Mouse (Mus musculus): ENCODE measurements around the gene Tnrc6b. TPM values are rescaled to one million over a fixed set of nuclear protein-coding genes. Genes with fewer than 3 reads are reported as not detected.

Gene Tnrc6b
- total RNA-seq, 1 experiment from 2014 or later: 55.7 TPM

GRCm38 (mm10) chr15:80785699-80786098 is 74.6 kb downstream of the Tnrc6b start:
- DNase-seq: no peak

DNA sequence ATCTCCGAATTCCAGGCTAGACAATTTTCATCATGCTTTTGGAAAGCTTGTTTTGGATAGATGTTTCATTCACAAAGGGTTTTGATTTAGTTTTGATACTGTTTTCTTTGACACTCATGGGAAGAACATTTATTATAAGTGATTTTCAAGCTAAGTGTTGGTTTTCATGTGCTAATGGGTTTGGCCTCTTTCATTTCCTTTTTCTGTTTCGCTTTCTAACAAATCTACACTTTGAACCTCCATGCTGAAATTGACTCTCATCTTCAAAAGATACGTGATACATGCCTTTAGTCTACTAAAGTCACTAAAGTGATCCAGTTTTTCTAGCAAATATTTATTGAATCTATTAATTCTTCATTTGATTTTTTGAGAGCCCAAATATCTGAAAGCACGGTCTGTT is 76.6 kb downstream of the Tnrc6b start:
- DNase-seq: no peak

DNA sequence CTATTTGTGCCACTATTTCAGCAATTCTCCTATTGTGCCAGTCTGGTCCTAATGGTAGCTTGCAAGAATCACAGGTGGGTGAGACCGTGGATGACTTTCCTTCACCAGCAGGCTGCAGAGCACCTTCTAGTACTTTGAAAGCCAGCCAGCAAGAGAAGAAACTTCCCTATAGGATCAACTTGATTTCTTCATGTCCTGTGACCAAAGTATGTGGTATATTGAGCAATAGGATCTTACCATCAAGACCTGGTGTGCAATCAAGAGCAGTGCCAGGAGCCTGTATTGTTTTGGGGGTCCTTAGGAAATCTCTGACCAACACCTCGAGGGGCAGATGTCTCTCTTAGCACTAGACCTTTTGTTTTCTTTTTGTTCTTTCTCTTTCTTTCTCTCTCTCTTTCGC is 81.4 kb downstream of the Tnrc6b start:
- no peak for DNase-seq

- DNase-seq: no peak
These were observed 84.0 kb downstream of the Tnrc6b start for GRCm38 (mm10) chr15:80795076-80795475.

GRCm38 (mm10) chr15:80797757-80798156 is 86.6 kb downstream of the Tnrc6b start:
- peak; percentile 51 for DNase-seq

DNA sequence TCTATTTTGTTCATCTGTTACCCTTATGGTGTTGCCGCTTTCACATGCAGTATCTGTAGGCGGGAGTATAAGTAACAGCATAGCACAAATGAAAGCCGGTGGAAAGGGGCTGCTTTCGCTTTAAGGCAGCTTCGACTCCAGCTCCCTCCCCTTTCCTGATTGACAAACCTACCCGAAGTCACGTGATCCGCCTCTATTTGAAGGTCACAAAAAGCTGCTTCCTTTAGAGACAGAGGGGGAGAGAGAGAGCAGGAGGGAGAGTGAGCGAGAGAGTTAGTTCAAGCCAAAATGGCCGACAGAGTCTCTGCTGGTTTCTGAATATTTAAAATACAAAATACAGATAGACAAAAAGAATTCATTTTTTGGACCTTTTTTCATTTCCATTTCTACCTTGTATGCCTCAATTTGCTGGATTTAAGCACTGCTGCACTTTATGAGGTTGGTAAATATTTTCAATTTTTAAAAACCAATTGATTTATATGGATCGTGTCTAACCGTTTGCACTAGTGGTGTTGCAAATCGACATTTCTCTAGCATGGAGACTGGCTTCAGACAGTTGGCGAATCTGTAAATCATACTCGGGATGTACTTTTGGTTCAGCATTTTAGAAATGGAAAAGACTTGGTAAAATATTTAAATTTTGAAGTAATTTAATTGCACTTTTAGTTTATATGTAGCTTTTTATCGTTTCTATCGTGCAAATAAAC is 87.4 kb downstream of the Tnrc6b start:
- DNase-seq: peak; percentile 93

- DNase-seq: peak; percentile 52
These were observed 88.0 kb downstream of the Tnrc6b start for GRCm38 (mm10) chr15:80799074-80799633.

GRCm38 (mm10) chr15:80799634-80800137 is 88.6 kb downstream of the Tnrc6b start:
- DNase-seq: peak; percentile 70

GRCm38 (mm10) chr15:80800201-80800600 is 89.1 kb downstream of the Tnrc6b start:
- DNase-seq: no peak

GRCm38 (mm10) chr15:80800765-80801164 is 89.7 kb downstream of the Tnrc6b start:
- DNase-seq: no peak

DNA sequence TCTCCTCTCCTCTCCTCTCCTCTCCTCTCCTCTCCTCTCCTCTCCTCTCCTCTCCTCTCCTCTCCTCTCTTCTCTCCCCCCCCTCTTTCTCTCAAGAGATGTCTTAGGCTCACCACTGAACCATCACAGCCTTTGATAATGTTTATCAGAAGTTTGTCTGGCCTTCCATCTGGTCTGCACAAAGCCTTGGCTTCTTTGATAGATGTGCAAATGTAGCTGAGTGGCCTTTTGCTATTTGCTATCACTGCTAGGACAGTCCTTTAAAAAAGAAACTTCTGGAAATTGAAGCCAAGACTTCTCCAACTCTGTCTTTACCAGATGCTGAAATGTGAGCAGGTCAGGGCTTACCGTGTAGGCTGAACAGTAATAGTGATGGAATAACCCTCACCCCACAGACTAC is 90.5 kb downstream of the Tnrc6b start:
- no peak for DNase-seq

DNA sequence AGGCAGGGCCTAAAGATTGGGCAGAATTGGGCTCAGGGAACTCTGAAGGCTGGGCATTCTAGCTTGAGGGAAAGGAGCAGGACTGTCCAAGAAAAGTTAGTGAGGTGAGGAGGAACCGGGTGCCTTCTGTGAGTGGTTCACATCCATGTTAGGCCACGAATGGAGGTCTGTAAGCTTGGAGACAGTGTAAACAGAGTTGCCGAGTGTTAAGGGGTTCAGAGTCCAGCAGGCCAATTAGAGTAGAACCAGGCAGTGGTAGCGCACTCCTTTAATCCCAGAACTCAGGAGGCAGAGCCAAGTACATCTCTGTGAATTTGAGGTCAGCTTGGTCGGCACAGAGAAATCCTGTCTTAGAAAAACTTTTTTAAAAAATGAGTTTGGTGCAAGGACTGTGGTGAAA is 96.0 kb downstream of the Tnrc6b start:
- no peak for DNase-seq

DNA sequence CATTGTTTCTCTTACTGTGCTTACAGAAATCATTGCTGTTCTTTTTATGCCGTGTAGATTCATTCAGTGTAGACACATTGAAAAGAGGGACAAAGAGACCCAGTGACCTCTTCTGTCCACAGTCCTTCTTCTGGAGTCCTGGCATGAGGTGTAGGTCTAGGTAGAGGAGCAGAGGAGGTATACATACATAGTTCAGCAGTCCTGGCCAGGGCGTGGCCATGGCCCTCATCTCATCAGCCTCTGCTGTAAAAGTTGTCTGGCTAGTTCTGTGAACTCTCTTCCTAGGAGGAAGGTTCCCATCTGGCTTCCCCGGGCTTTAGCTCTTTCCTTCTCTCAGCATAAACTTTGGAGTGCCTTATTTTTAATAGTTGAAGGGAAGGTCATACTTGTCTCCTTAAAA is 99.1 kb downstream of the Tnrc6b start:
- no peak for DNase-seq

- no peak for DNase-seq
These were observed 101.7 kb downstream of the Tnrc6b start for GRCm38 (mm10) chr15:80812840-80813239.

- no peak for DNase-seq
These were observed 103.7 kb downstream of the Tnrc6b start for GRCm38 (mm10) chr15:80814792-80815191.

DNA sequence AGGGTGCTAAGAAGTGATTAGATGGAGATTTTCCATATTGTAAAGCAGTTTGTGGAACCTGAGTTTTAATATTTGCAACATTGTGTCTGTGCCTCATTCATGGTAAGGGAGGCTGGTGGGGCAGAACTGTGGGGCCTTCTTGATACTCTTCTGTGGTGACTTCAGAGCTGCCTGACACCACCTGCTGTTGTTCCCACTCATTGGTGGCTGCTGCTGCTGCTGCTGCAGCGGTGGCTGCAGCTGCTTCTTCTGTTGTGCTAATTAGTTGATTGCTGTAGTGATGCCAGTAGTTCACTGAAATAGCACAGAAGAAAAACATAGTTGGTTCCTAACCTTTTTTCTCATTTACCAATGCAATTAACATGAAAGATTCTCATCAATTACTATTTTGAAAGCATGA is 111.2 kb downstream of the Tnrc6b start:
- no peak for DNase-seq

DNA sequence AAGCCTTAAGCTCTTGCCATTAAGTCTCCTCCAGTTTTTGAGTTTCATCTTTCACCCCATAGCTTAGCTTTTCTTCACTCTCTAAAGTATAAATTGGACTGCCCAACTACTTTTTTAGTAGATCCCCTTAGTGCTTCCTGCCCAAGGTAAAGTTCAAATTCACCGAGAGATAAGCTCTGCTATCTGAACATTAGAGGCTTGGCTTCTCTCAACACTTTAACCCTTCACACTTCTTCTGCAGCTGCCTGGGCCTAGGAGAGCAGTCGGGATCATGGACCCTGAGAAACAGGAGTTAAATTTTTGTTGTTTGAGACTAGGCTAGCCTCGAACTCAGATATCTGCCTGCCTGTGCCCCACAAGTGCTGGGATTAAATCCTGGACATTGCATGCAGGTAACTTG is 120.1 kb downstream of the Tnrc6b start:
- no peak for DNase-seq

DNA sequence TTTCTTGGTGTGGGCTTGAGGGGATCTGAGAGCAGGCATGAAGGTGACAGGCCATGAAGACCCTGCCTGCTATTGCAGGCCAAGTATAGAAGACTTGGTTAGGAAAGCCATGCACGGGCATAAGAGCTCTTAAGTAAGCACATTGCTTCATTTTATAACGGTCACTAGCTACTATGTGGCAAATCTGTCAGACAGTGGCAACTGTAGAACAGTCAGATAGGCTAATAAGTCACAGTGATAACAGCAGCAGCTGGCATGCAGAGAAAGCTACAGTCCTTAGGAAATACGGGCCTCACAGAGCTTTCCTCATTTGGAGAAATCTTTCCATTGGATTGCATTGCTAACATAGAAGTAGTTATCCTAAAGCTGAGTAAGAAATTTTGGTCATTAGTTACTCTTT is 121.7 kb downstream of the Tnrc6b start:
- peak; percentile 6 for DNase-seq

DNA sequence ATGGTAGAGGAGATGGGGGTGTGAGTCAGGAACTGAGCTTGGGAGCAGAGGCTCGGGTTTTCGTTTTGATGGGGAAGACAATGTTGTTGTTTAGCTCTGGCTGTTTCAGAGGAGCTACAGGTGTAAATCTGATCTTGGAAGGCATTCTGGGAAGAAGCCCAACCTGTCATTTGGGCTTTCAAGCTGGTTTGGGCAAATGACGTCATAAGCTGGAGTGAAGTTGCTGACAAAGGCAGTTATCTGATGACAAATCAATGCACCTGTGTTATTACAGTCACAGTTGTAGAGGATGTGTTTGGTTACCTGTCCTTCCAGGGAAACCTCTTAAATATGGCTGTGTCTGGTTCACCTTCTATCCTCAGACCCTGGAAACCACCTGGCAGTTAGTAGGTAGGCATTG is 125.1 kb downstream of the Tnrc6b start:
- DNase-seq: no peak

- DNase-seq: no peak
These were observed 127.7 kb downstream of the Tnrc6b start for GRCm38 (mm10) chr15:80838836-80839235.

DNA sequence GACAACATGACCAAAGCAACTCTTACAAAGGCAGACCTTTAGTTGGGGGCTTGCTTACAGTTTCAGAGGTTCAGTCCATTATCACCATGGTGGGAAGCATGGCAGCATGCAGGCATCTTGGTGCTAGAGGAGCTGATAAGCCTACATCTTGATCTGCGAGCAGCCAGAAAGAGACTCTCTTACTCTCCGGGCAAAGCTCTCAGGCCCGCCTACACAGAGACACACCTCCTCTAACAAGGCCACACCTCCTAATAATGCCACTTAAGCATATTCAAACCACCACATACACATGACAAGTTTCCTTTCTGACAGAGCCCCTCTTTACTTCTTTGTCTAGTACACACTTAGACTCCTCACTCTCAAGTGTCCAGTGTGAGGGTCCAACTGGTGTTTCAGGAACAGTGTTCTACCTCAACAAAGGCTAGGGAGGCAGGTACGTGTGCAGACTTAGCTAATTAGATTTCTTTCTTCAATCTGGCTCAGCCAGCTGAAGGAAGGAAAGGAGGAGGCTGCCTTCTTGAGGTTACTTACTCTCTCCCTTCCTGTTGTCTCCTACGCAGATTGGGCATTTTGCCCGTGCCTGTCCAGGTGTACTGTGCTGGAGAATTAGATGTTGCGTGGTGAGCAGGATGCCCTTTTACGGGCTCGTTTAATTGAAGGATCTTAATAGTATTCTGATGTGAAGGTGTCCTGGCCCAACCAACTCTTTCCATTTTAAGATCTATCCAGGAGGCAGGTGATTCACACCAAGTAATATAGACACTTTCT is 128.7 kb downstream of the Tnrc6b start:
- DNase-seq: no peak

GRCm38 (mm10) chr15:80844262-80844661 is 133.1 kb downstream of the Tnrc6b start:
- no peak for DNase-seq

DNA sequence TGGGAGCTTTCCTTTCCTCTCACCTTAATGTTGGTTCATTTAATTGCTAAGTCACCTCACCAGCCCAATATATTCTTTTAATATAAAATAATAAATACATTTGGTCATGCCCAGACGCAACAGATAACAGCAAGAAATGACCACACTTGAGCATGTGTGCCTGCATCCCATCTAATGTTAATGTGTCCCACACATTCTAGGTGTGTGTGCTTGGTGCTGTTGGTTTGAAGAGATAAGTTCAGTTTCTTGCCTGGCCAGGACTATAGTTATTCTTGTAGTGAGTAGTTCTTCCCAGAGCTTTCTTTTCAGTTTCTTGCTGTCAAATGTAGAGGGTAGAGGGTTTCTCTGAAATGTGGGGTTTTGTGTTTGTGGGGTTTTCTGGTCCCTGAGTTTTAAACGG is 133.8 kb downstream of the Tnrc6b start:
- DNase-seq: no peak

Measured in adrenal gland, postnatal 14 days (tissue).